Mouse (Mus musculus) bone marrow, adult 2 months (tissue): ENCODE data around the gene Smg9. TPM values are rescaled to one million over a fixed set of nuclear protein-coding genes. Genes with fewer than 3 reads are reported as not detected.
"Not testable (repeated sequence)": the region's sequence is repeated elsewhere in the genome, so short reads cannot be mapped to it uniquely, and the experiment has no call there.

Experiments used
- H3K27ac ChIP-seq: fragments of 200-500 bp; 2 replicates; pipeline ENCODE4 v1.5.1; 2012; ENCODE audit warnings: low read depth, mild to moderate bottlenecking, control low read depth, inconsistent platforms, low read length; ENCODE audit not compliant: control insufficient read depth, poor library complexity, insufficient read depth
- H3K4me1 ChIP-seq: fragments of 200-500 bp; 2 replicates; pipeline ENCODE4 v1.6.1; 2011; ENCODE audit warnings: low read length; ENCODE audit not compliant: control insufficient read depth, insufficient read depth
- H3K4me3 ChIP-seq: fragments of 200-500 bp; replicated peaks from 2 replicates; pipeline ENCODE3; 2011; ENCODE audit warnings: mild to moderate bottlenecking, low read depth, low read length, control low read depth; ENCODE audit not compliant: control insufficient read depth
- CTCF ChIP-seq: fragments of 200-500 bp; IDR thresholded peaks from 2 replicates; pipeline ENCODE4 v1.5.1; 2011; ENCODE audit warnings: low read length, control low read depth; ENCODE audit not compliant: control insufficient read depth, insufficient read depth
- POLR2A ChIP-seq: fragments of 200-500 bp; IDR thresholded peaks from 2 replicates; pipeline ENCODE4 v1.6.1; 2011; ENCODE audit warnings: low read depth, mild to moderate bottlenecking, control low read depth, low read length, borderline replicate concordance; ENCODE audit not compliant: control insufficient read depth
- WGBS: fragments of 180-500 bp; shearing (Covaris S2); methylation state at CpG from one replicate; pipeline ENCODE4 v1.1.7; 2018; 5-methylcytosine and 5-hydroxymethylcytosine counted together
- polyA plus RNA-seq: library from polyadenylated mRNA; stranded (reverse); fragments of >200 nt; gene quantifications from 2 replicates; pipeline ENCODE4 v1.2.4, GENCODE M21; 2011; ENCODE audit warnings: low replicate concordance; ENCODE audit not compliant: missing spikeins, insufficient read depth, insufficient read length

The Smg9 gene
- polyA plus RNA-seq, 1 experiment, result 59.7 TPM

GRCm38 (mm10) chr7:24391687-24392086 is 7.7 kb upstream of the Smg9 start:
- no peak overlapping the region for H3K4me3 ChIP-seq
- no peak overlapping the region for H3K27ac ChIP-seq
- TF ChIP-seq CTCF (no peak), POLR2A (no peak)
- H3K4me1 ChIP-seq, result peaks cover 16% of the 10 kb centered on the region
- WGBS, result 46% methylated on average over 2 of the region's 2 CpGs

GRCm38 (mm10) chr7:24394054-24394453 is 5.4 kb upstream of the Smg9 start:
- Histone ChIP-seq H3K4me1 (peaks cover 12% of the 10 kb centered on the region), H3K27ac (no peak overlapping the region; the same call in 1 of the 2 replicates), H3K4me3 (no peak overlapping the region)
- WGBS, result 36% methylated on average over 3 of the region's 3 CpGs
- TF ChIP-seq CTCF, result no peak
- no peak for TF ChIP-seq POLR2A

GRCm38 (mm10) chr7:24394475-24395161 is 4.8 kb upstream of the Smg9 start:
- TF ChIP-seq POLR2A (no peak), CTCF (no peak)
- WGBS, result 7% methylated on average over 15 of the region's 15 CpGs
- H3K4me3 ChIP-seq, result no peak overlapping the region
- peaks cover 10% of the 10 kb centered on the region for H3K4me1 ChIP-seq
- H3K27ac ChIP-seq, result peak overlapping the region; percentile 35

- TF ChIP-seq CTCF (no peak), POLR2A (no peak)
- H3K4me3 ChIP-seq, result no peak overlapping the region
- H3K27ac ChIP-seq, result no peak overlapping the region
- H3K4me1 ChIP-seq, result peaks cover 14% of the 10 kb centered on the region
- WGBS, result 52% methylated on average over 11 of the region's 11 CpGs
Measured at GRCm38 (mm10) chr7:24396832-24397231, 2.6 kb upstream of the Smg9 start.

DNA sequence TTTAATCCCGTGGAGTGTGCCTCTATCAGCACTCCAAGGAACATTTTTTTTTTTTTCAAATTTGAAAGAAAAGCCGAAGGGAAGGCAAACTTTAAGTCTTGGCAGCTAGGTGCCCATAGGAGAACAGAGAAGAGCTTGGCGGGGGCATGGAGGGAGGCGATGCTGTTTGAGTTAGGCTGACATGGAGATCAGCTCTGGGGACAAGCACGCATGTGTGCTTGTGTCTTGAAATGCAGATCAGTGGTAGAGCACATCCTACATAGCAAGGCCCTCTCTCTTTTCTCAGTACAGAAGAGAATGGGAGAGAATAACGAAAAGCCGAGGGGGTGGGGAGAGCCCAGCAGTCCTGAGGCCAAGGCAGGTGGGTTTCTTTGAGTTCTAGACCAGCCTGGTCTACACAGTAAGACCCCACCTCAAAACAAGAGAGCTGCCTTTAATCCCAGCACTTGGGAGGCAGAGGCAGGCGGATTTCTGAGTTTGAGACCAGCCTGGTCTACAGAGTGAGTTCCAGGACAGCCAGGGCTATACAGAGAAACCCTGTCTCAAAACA is 980 bp upstream of the Smg9 start:
- peaks cover 14% of the 10 kb centered on the region for H3K4me1 ChIP-seq
- peak overlapping the region; percentile 61 for H3K4me3 ChIP-seq
- TF ChIP-seq POLR2A (no peak), CTCF (no peak)
- H3K27ac ChIP-seq, result peak overlapping the region; percentile 17; the same call in 1 of the 2 replicates
- WGBS, result 88% methylated on average over 8 of the region's 8 CpGs

DNA sequence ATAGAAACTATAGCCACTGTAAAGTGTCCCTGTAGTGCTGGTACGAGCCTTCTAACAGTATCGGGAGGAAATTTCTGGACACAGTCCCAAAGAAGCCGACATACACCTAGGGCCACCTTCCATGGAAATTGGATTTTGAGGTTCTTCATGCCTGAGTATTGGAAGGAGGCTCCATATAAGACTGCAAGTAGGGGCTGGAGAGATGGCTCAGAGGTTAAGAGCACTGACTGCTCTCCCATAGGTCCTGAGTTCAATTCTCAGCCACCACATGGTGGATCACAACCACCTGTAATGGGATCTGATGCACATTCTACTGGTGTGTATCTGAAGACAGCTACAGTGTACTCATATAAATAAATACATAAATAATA is 648 bp downstream of the Smg9 start:
- peaks cover 11% of the 10 kb centered on the region for H3K4me1 ChIP-seq
- no peak for TF ChIP-seq CTCF

GRCm38 (mm10) chr7:24400489-24400888 is 1.1 kb downstream of the Smg9 start:
- H3K4me1 ChIP-seq, H3K27ac ChIP-seq: not testable (repeated sequence)
- peak overlapping the region; percentile 47 for H3K4me3 ChIP-seq
- 70% methylated on average over 4 of the region's 4 CpGs for WGBS

More for the DNA sequence above, 648 bp downstream of the Smg9 start:
- WGBS, result under 1% methylated on average over 3 of the region's 3 CpGs
- Histone ChIP-seq H3K27ac (peak overlapping the region; percentile 14; the same call in 1 of the 2 replicates), H3K4me3 (peak overlapping the region; percentile 80)

DNA sequence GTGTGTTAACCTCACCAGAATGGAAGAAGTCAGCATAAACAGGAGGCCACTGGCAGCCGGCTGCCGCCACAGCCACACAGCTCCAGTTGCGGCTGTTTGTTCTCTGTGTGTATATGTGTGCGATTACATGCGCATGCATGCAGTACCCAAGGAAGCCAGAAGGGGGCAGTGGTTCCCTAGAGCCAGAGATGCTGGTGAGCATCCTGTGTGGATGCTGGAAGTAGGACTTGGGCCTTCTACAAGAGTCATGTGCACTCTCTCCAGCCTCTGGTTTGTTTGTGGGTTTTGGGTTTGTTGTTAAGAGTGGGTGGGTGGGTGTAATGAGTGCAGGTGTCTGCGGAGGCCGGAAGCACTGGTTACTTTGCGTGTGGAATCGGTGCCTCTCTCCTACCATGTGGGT is 3.4 kb downstream of the Smg9 start:
- Histone ChIP-seq H3K4me3 (peak overlapping the region; percentile 14), H3K4me1 (peaks cover 5% of the 10 kb centered on the region; the same call in 1 of the 2 replicates), H3K27ac (peak overlapping the region; percentile 76)
- TF ChIP-seq CTCF, result peak; percentile 55
- no peak for TF ChIP-seq POLR2A
- WGBS, result 88% methylated on average over 9 of the region's 9 CpGs

DNA sequence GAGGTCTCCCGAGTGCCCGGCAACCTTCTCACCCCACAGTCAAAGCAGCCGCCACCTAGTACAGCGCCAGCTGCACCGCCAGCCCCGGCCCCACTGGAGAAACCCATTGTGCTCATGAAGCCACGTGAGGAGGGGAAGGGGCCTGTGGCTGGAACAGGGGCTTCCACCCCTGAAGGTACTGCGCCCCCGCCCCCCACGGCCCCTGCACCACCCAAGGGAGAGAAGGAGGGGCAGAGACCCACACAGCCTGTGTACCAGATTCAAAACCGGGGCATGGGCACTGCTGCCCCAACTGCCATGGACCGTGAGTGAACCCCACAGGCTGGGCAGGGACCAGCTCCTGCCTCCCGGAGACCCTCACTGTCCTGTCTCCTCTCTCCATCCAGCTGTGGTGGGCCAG is 6.2 kb downstream of the Smg9 start:
- TF ChIP-seq CTCF (no peak), POLR2A (no peak)
- Histone ChIP-seq H3K4me3 (no peak overlapping the region), H3K27ac (no peak overlapping the region), H3K4me1 (peaks cover 3% of the 10 kb centered on the region; the same call in 1 of the 2 replicates)
- WGBS, result 90% methylated on average over 13 of the region's 13 CpGs
